Mouse (Mus musculus): ENCODE measurements at regions not wholly inside any gene's neighbourhood (a gene's known extent, or its start where the extent isn't known, plus 50 kb on each side); places are given as distances from the start of the nearest gene placed in this dataset.

GRCm38 (mm10) chr10:117531798-117532747 lies 97.2 kb upstream of the Cpm start:
- Histone ChIP-seq H3K9me3 (no peaks in the 10 kb centered on the region), H3K4me1 (no peaks in the 10 kb centered on the region), H3K4me3 (no peak overlapping the region), H3K36me3 (no peaks in the 10 kb centered on the region), H3K27me3 (replicated peaks) (no peaks in the 10 kb centered on the region), H3K4me2 (replicated peaks) (no peak overlapping the region), H3K27ac (no peak overlapping the region), H3K9ac (no peak overlapping the region)
- WGBS, result 85% methylated on average over 17 of the region's 17 CpGs
- ATAC-seq (ENCODE audit: low FRiP score, low read depth), result no peak

DNA sequence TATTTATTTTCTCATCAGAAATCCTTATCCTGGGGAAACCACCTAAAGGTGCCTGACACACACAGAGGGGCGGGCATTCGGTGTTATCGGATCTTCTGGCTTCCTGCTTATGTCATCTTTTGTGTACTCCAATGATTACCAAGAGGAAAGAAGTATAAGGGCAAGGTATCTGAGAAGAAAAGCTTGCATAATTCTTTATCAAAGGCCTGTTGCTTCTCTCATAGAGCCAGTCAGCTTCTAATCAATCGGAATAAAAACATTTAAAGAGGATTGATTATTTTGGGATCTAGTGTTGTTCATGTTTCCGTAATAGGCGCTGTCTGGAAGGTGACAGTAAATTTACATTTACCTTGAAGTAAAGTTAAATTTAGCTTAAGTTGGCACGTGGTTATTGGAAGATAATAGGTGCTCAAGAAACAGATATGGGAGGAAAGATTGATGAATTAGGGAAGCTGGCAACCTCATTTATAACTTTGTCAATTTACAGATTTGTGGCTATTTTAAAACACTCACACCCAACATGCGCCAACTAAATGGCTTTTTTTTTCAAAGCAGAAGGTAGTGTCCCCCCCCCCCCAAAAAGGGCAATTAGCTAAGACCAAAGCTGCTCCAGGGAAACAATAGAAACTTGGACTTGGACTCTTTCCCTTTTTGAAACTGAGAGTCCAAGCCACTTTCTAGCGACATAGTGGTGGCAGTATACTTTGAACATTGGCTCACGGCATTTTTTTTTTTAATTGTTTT lies 98.3 kb upstream of the Cpm start:
- no peak overlapping the region for H3K4me3 ChIP-seq
- H3K36me3 ChIP-seq, result no peaks in the 10 kb centered on the region
- H3K9me3 ChIP-seq, result no peaks in the 10 kb centered on the region
- H3K4me2 ChIP-seq (replicated peaks), result no peak overlapping the region
- ATAC-seq (ENCODE audit: low FRiP score, low read depth), result no peak
- no peak overlapping the region for H3K27ac ChIP-seq
- H3K4me1 ChIP-seq, result no peaks in the 10 kb centered on the region
- H3K9ac ChIP-seq, result no peak overlapping the region
- WGBS, result 89% methylated on average over 10 of the region's 10 CpGs
- H3K27me3 ChIP-seq (replicated peaks), result no peaks in the 10 kb centered on the region

DNA sequence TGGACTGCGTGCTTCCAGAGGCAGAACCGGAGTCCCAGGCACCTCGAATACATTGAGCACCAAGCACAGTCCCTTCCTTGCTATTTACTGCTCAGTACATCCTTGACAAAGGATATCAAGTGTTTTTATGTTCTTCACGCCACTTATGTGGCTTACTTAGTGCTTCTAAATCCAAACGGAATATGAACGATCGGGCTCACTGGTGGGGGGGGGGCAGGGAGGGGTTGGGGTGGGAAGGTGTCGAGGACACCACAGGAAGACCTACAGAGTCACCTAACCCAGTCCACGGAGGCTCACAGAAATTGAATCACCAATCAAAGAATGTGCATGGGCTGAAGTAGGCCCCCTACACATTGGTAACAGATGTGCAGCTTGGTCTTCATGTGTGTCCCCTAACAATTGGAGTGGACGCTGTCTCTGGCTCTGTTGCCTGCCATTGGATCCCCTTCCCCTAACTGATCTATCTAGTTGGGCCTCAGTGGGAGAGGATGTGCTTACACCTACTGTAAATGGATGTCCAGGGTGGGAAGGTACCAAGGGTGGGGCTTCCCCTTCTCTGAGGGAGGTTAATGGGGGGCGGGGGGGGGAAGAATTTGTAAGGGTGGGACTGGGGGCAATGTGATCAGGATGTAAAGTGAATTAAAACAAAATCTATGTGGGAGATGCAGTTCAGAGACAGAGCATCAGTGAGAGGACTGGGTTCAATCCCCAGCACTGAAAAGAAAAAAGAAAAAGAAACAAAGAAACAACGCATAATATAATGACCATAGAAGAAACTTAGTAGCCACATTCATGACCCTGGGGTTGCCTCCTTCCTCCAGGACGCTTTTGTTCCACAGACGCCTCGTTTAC lies 99.1 kb upstream of the Cpm start:
- Histone ChIP-seq H3K4me1 (no peaks in the 10 kb centered on the region), H3K27me3 (replicated peaks) (no peaks in the 10 kb centered on the region), H3K4me2 (replicated peaks) (no peak overlapping the region), H3K4me3 (no peak overlapping the region), H3K27ac (no peak overlapping the region), H3K9ac (no peak overlapping the region), H3K36me3 (no peaks in the 10 kb centered on the region), H3K9me3 (no peaks in the 10 kb centered on the region)
- no peak for ATAC-seq (ENCODE audit: low FRiP score, low read depth)
- 78% methylated on average over 15 of the region's 15 CpGs for WGBS

DNA sequence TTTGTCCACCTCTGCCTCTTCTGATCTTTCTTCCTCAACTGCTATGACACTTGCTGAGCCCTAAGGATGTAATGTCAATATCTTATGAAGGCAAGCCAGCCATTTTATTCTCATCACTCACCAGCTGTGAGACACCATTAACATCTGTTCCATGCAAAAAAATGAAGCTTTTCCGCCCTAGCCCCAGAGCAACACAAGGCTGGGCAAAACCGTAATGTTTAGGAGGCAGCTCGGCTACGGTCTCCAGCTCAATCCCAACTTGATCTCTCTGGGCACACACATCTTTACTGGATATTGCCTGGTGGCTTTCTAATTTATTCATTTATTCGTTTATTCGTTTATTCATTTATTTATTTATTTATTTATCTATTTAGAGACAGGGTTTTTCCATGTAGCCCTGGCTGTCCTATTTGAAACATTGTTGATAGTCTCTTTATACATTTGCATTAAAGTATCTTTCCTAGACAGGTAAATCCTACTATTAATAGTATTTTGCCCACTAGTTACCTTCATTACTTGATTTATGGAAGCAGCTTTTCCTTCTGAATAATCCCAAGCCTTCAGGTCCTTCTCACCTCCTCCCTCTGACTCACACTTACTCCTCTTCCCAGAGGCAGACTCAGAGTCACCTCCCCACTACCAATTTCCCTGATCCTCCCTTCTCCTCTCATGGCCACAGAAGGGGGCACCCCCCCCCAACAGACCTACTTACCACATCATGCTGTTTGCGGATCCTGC lies 99.9 kb upstream of the Cpm start:
- Histone ChIP-seq H3K4me3 (no peak overlapping the region), H3K4me2 (replicated peaks) (no peak overlapping the region), H3K36me3 (no peaks in the 10 kb centered on the region), H3K27ac (no peak overlapping the region), H3K27me3 (replicated peaks) (no peaks in the 10 kb centered on the region), H3K9ac (no peak overlapping the region), H3K4me1 (no peaks in the 10 kb centered on the region), H3K9me3 (no peaks in the 10 kb centered on the region)
- no peak for ATAC-seq (ENCODE audit: low FRiP score, low read depth)
- 86% methylated on average over 7 of the region's 7 CpGs for WGBS

GRCm38 (mm10) chr10:117528575-117529268 lies 100.6 kb upstream of the Cpm start:
- 85% methylated on average over 8 of the region's 8 CpGs for WGBS
- Histone ChIP-seq H3K4me3 (no peak overlapping the region), H3K9ac (no peak overlapping the region), H3K27me3 (replicated peaks) (no peaks in the 10 kb centered on the region), H3K9me3 (no peaks in the 10 kb centered on the region), H3K4me1 (no peaks in the 10 kb centered on the region), H3K36me3 (no peaks in the 10 kb centered on the region), H3K4me2 (replicated peaks) (no peak overlapping the region), H3K27ac (no peak overlapping the region)
- ATAC-seq (ENCODE audit: low FRiP score, low read depth), result no peak

DNA sequence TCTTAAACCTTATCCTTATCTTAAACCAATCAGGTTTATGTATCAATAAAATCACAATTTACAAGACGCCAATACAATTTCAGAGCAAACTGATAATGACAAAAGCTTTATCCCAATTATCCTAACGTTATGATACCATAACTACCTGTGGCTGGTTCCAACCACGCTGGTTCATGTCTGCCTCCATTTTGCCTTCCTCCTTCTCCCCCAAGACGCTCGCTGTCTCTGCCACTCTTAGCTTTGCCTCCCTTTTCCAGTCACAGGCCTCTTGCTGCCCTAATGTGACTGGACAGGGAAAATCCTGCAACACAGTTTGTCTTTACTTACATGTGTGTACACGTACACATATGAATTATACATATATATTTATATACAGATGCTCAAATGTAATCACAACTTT lies 101.3 kb upstream of the Cpm start:
- no peak for ATAC-seq (ENCODE audit: low FRiP score, low read depth)
- Histone ChIP-seq H3K4me2 (replicated peaks) (no peak overlapping the region), H3K9ac (no peak overlapping the region), H3K9me3 (no peaks in the 10 kb centered on the region), H3K36me3 (no peaks in the 10 kb centered on the region), H3K27me3 (replicated peaks) (no peaks in the 10 kb centered on the region), H3K27ac (no peak overlapping the region), H3K4me3 (no peak overlapping the region), H3K4me1 (no peaks in the 10 kb centered on the region)
- 88% methylated on average over 6 of the region's 6 CpGs for WGBS

- WGBS, result 95% methylated on average over 5 of the region's 5 CpGs
- ATAC-seq (ENCODE audit: low FRiP score, low read depth), result no peak
Measured at GRCm38 (mm10) chr10:117527243-117527642, 102.1 kb upstream of the Cpm start.

GRCm38 (mm10) chr10:117526834-117527188 lies 102.5 kb upstream of the Cpm start:
- Histone ChIP-seq H3K9me3 (no peaks in the 10 kb centered on the region), H3K4me2 (replicated peaks) (no peak overlapping the region), H3K27me3 (replicated peaks) (no peaks in the 10 kb centered on the region), H3K9ac (no peak overlapping the region), H3K36me3 (no peaks in the 10 kb centered on the region), H3K4me1 (no peaks in the 10 kb centered on the region), H3K4me3 (no peak overlapping the region), H3K27ac (no peak overlapping the region)
- no peak for ATAC-seq (ENCODE audit: low FRiP score, low read depth)
- WGBS, result 79% methylated on average over 3 of the region's 3 CpGs

More at GRCm38 (mm10) chr10:117527243-117527642, 102.1 kb upstream of the Cpm start:
- no peaks in the 10 kb centered on the region for H3K4me1 ChIP-seq
- H3K36me3 ChIP-seq, result no peaks in the 10 kb centered on the region
- no peak overlapping the region for H3K27ac ChIP-seq
- no peaks in the 10 kb centered on the region for H3K27me3 ChIP-seq (replicated peaks)
- no peak overlapping the region for H3K4me2 ChIP-seq (replicated peaks)
- H3K4me3 ChIP-seq, result no peak overlapping the region
- no peaks in the 10 kb centered on the region for H3K9me3 ChIP-seq
- H3K9ac ChIP-seq, result no peak overlapping the region

GRCm38 (mm10) chr10:117526008-117526833 lies 103.1 kb upstream of the Cpm start:
- Histone ChIP-seq H3K27ac (no peak overlapping the region), H3K4me1 (no peaks in the 10 kb centered on the region), H3K36me3 (no peaks in the 10 kb centered on the region), H3K4me2 (replicated peaks) (no peak overlapping the region), H3K27me3 (replicated peaks) (no peaks in the 10 kb centered on the region), H3K4me3 (no peak overlapping the region), H3K9ac (no peak overlapping the region), H3K9me3 (no peaks in the 10 kb centered on the region)
- WGBS, result 81% methylated on average over 16 of the region's 16 CpGs
- no peak for ATAC-seq (ENCODE audit: low FRiP score, low read depth)

GRCm38 (mm10) chr10:117525608-117526007 lies 103.7 kb upstream of the Cpm start:
- Histone ChIP-seq H3K27me3 (replicated peaks) (no peaks in the 10 kb centered on the region), H3K36me3 (no peaks in the 10 kb centered on the region), H3K4me3 (no peak overlapping the region), H3K4me2 (replicated peaks) (no peak overlapping the region), H3K9ac (no peak overlapping the region), H3K9me3 (no peaks in the 10 kb centered on the region), H3K27ac (no peak overlapping the region), H3K4me1 (no peaks in the 10 kb centered on the region)
- no peak for ATAC-seq (ENCODE audit: low FRiP score, low read depth)
- WGBS, result 51% methylated on average over 3 of the region's 3 CpGs

All from neural tube, embryonic 12.5 days (tissue).